Mouse (Mus musculus): ENCODE measurements around the gene Wdr91.
A peak's percentile ranks its signal among the peaks of the same experiment; 100 is the strongest.

The Wdr91 gene

GRCm38 (mm10) chr6:34879101-34879740 is 31.5 kb downstream of the Wdr91 start:
- no peak for DNase-seq (ENCODE audit: low read depth, low spot score)

- DNase-seq (ENCODE audit: low read depth, low spot score) = peak; percentile 96
Observed at GRCm38 (mm10) chr6:34877509-34878321, 33.0 kb downstream of the Wdr91 start, which contains the start of gene Cyren. TSS of gene Cyren (minus strand) at chr6:34878060.

- no peak for DNase-seq (ENCODE audit: low read depth, low spot score)
Observed at GRCm38 (mm10) chr6:34876835-34877156, 33.9 kb downstream of the Wdr91 start.

GRCm38 (mm10) chr6:34875966-34876834 is 34.5 kb downstream of the Wdr91 start:
- peak; percentile 49 for DNase-seq (ENCODE audit: low read depth, low spot score)

GRCm38 (mm10) chr6:34875268-34875761 is 35.4 kb downstream of the Wdr91 start:
- DNase-seq (ENCODE audit: low read depth, low spot score) = peak; percentile 64

- DNase-seq (ENCODE audit: low read depth, low spot score) = no peak
Observed at GRCm38 (mm10) chr6:34874101-34874921, 36.4 kb downstream of the Wdr91 start.

GRCm38 (mm10) chr6:34872871-34873270 is 37.8 kb downstream of the Wdr91 start:
- DNase-seq (ENCODE audit: low read depth, low spot score) = no peak

- DNase-seq (ENCODE audit: low read depth, low spot score) = no peak
Observed at GRCm38 (mm10) chr6:34871929-34872328, 38.7 kb downstream of the Wdr91 start.

- no peak for DNase-seq (ENCODE audit: low read depth, low spot score)
Observed at GRCm38 (mm10) chr6:34870724-34871123, 40.0 kb downstream of the Wdr91 start.

GRCm38 (mm10) chr6:34870136-34870535 is 40.5 kb downstream of the Wdr91 start:
- DNase-seq (ENCODE audit: low read depth, low spot score) = no peak

GRCm38 (mm10) chr6:34869225-34869915 is 41.3 kb downstream of the Wdr91 start:
- DNase-seq (ENCODE audit: low read depth, low spot score) = peak; percentile 63

- no peak for DNase-seq (ENCODE audit: low read depth, low spot score)
Observed at GRCm38 (mm10) chr6:34868507-34869217, 42.0 kb downstream of the Wdr91 start.

GRCm38 (mm10) chr6:34867995-34868350 is 42.7 kb downstream of the Wdr91 start:
- DNase-seq (ENCODE audit: low read depth, low spot score) = no peak

GRCm38 (mm10) chr6:34867301-34867994 is 43.2 kb downstream of the Wdr91 start:
- no peak for DNase-seq (ENCODE audit: low read depth, low spot score)

GRCm38 (mm10) chr6:34866786-34867185 is 43.9 kb downstream of the Wdr91 start:
- no peak for DNase-seq (ENCODE audit: low read depth, low spot score)

- no peak for DNase-seq (ENCODE audit: low read depth, low spot score)
Observed at GRCm38 (mm10) chr6:34865711-34866593, 44.7 kb downstream of the Wdr91 start.

GRCm38 (mm10) chr6:34865213-34865612 is 45.5 kb downstream of the Wdr91 start:
- DNase-seq (ENCODE audit: low read depth, low spot score) = no peak

GRCm38 (mm10) chr6:34863786-34864514 is 46.7 kb downstream of the Wdr91 start:
- no peak for DNase-seq (ENCODE audit: low read depth, low spot score)

Measured in CD4-positive, CD25-positive, alpha-beta regulatory T cell, adult 2 months (primary cell).